Mouse (Mus musculus): ENCODE results near the gene Cdan1. TPM values are rescaled to one million over a fixed set of nuclear protein-coding genes. Genes with fewer than 3 reads are reported as not detected.
"Not testable (repeated sequence)": the region's sequence is repeated elsewhere in the genome, so short reads cannot be mapped to it uniquely, and the experiment has no call there.

Gene Cdan1
- polyA plus RNA-seq, 1 experiment from 2014 or later, result 3.6 TPM

GRCm38 (mm10) chr2:120710948-120711347 is 139.0 kb downstream of the Cdan1 start:
- WGBS (ENCODE audit: insufficient replicate concordance), result 43% methylated on average over 3 of the region's 3 CpGs
- DNase-seq, result no peak

GRCm38 (mm10) chr2:120710154-120710553 is 139.8 kb downstream of the Cdan1 start:
- DNase-seq (no peak), ATAC-seq (ENCODE audit: low read depth) (no peak)
- H3K4me2 ChIP-seq, result no peak overlapping the region
- H3K9ac ChIP-seq, result no peak overlapping the region
- 33% methylated on average over 3 of the region's 3 CpGs for WGBS (ENCODE audit: insufficient replicate concordance)
- no peaks in the 10 kb centered on the region for H3K27me3 ChIP-seq
- H3K4me3 ChIP-seq (replicated peaks), result no peak overlapping the region
- no peaks in the 10 kb centered on the region for H3K9me3 ChIP-seq (replicated peaks)
- H3K27ac ChIP-seq, result no peak overlapping the region
- peaks cover 33% of the 10 kb centered on the region for H3K36me3 ChIP-seq
- H3K4me1 ChIP-seq (replicated peaks), result peaks cover 12% of the 10 kb centered on the region

More at GRCm38 (mm10) chr2:120710948-120711347, 139.0 kb downstream of the Cdan1 start:
- H3K27ac ChIP-seq, result no peak overlapping the region
- ATAC-seq (ENCODE audit: low read depth), result peak; percentile 64
- no peaks in the 10 kb centered on the region for H3K9me3 ChIP-seq (replicated peaks)
- H3K27me3 ChIP-seq, result no peaks in the 10 kb centered on the region
- peaks cover 38% of the 10 kb centered on the region for H3K36me3 ChIP-seq
- H3K9ac ChIP-seq, result no peak overlapping the region
- H3K4me2 ChIP-seq, result no peak overlapping the region
- no peak overlapping the region for H3K4me3 ChIP-seq (replicated peaks)
- peaks cover 12% of the 10 kb centered on the region for H3K4me1 ChIP-seq (replicated peaks)

- no peak for DNase-seq
- H3K36me3 ChIP-seq, result peaks cover 2% of the 10 kb centered on the region
- no peak overlapping the region for H3K4me3 ChIP-seq (replicated peaks)
- peaks cover 12% of the 10 kb centered on the region for H3K4me1 ChIP-seq (replicated peaks)
- H3K4me2 ChIP-seq, result no peak overlapping the region
- no peak overlapping the region for H3K9ac ChIP-seq
- ATAC-seq (ENCODE audit: low read depth), result no peak
- H3K27me3 ChIP-seq, result no peaks in the 10 kb centered on the region
- no peaks in the 10 kb centered on the region for H3K9me3 ChIP-seq (replicated peaks)
- H3K27ac ChIP-seq, result no peak overlapping the region
These were observed 142.9 kb downstream of the Cdan1 start for GRCm38 (mm10) chr2:120707041-120707440.

- Histone ChIP-seq H3K4me3 (replicated peaks) (no peak overlapping the region), H3K9me3 (replicated peaks) (no peaks in the 10 kb centered on the region), H3K4me2 (no peak overlapping the region), H3K27ac (no peak overlapping the region), H3K27me3 (no peaks in the 10 kb centered on the region), H3K9ac (no peak overlapping the region), H3K4me1 (replicated peaks) (peaks cover 26% of the 10 kb centered on the region), H3K36me3 (no peaks in the 10 kb centered on the region)
- no peak for DNase-seq
- no peak for ATAC-seq (ENCODE audit: low read depth)
- WGBS (ENCODE audit: insufficient replicate concordance), result 29% methylated on average over 5 of the region's 5 CpGs
These were observed 147.3 kb downstream of the Cdan1 start for GRCm38 (mm10) chr2:120702675-120703074.

GRCm38 (mm10) chr2:120700379-120700885 is 149.5 kb downstream of the Cdan1 start:
- Histone ChIP-seq H3K4me2 (no peak overlapping the region), H3K27ac (no peak overlapping the region), H3K9ac (no peak overlapping the region), H3K4me3 (replicated peaks) (no peak overlapping the region), H3K27me3 (no peaks in the 10 kb centered on the region), H3K36me3 (no peaks in the 10 kb centered on the region), H3K9me3 (replicated peaks) (no peaks in the 10 kb centered on the region), H3K4me1 (replicated peaks) (peaks cover 36% of the 10 kb centered on the region)
- DNase-seq, result no peak
- 0 out of 2 replicates have a peak, but pooled peaks have one; percentile 30 for ATAC-seq (ENCODE audit: low read depth)
- 22% methylated on average over 3 of the region's 3 CpGs for WGBS (ENCODE audit: insufficient replicate concordance)

- Histone ChIP-seq H3K27me3 (no peaks in the 10 kb centered on the region), H3K27ac (peak overlapping the region; percentile 65), H3K9ac (peak overlapping the region; percentile 14; the same call in 1 of the 2 replicates), H3K4me2 (peak overlapping the region; percentile 36), H3K4me1 (replicated peaks) (peaks cover 41% of the 10 kb centered on the region), H3K36me3 (no peaks in the 10 kb centered on the region), H3K4me3 (replicated peaks) (no peak overlapping the region), H3K9me3 (replicated peaks) (no peaks in the 10 kb centered on the region)
- peak; percentile 35 for DNase-seq
- ATAC-seq (ENCODE audit: low read depth), result peak; percentile 93
- 23% methylated on average over 5 of the region's 5 CpGs for WGBS (ENCODE audit: insufficient replicate concordance)
These were observed 152.2 kb downstream of the Cdan1 start for GRCm38 (mm10) chr2:120697767-120698166.

GRCm38 (mm10) chr2:120681151-120681550 is 168.8 kb downstream of the Cdan1 start:
- H3K9ac ChIP-seq; H3K9me3 ChIP-seq (replicated peaks); DNase-seq; ATAC-seq (ENCODE audit: low read depth); H3K4me2 ChIP-seq; H3K36me3 ChIP-seq; H3K4me3 ChIP-seq (replicated peaks); H3K27me3 ChIP-seq; H3K4me1 ChIP-seq (replicated peaks); H3K27ac ChIP-seq: not testable (repeated sequence)
- WGBS (ENCODE audit: insufficient replicate concordance), result 68% methylated on average over 7 of the region's 7 CpGs

GRCm38 (mm10) chr2:120670253-120670652 is 179.7 kb downstream of the Cdan1 start:
- H3K36me3 ChIP-seq, result no peaks in the 10 kb centered on the region
- no peak overlapping the region for H3K4me2 ChIP-seq
- no peak overlapping the region for H3K9ac ChIP-seq
- H3K9me3 ChIP-seq (replicated peaks), result no peaks in the 10 kb centered on the region
- DNase-seq, result no peak
- 52% methylated on average over 2 of the region's 2 CpGs for WGBS (ENCODE audit: insufficient replicate concordance)
- H3K27ac ChIP-seq, result no peak overlapping the region
- no peak for ATAC-seq (ENCODE audit: low read depth)
- H3K4me3 ChIP-seq (replicated peaks), result no peak overlapping the region
- no peaks in the 10 kb centered on the region for H3K27me3 ChIP-seq
- no peaks in the 10 kb centered on the region for H3K4me1 ChIP-seq (replicated peaks)

- H3K36me3 ChIP-seq, result no peaks in the 10 kb centered on the region
- 0 out of 2 replicates have a peak, but pooled peaks cover 4% of the 10 kb centered on the region for H3K4me1 ChIP-seq (replicated peaks)
- H3K4me3 ChIP-seq (replicated peaks), result no peak overlapping the region
- 52% methylated on average over 2 of the region's 2 CpGs for WGBS (ENCODE audit: insufficient replicate concordance)
- H3K9ac ChIP-seq, result no peak overlapping the region
- no peak for DNase-seq
- no peak overlapping the region for H3K27ac ChIP-seq
- no peak for ATAC-seq (ENCODE audit: low read depth)
- no peaks in the 10 kb centered on the region; the same call in 1 of the 2 replicates for H3K27me3 ChIP-seq
- H3K4me2 ChIP-seq, result no peak overlapping the region
- no peaks in the 10 kb centered on the region for H3K9me3 ChIP-seq (replicated peaks)
These were observed 182.5 kb downstream of the Cdan1 start for GRCm38 (mm10) chr2:120667446-120667845.

Other genes with a start within 250 kb of the Cdan1 start
- 17.6 and 19.1 TPM in 2 replicates for gene Haus2, start 240.7 kb downstream of the Cdan1 start, polyA plus RNA-seq (2015; fragmentation: Nextera tagmentation; extraction: Ambion mirVana)
- 14.2 and 15.6 TPM in 2 replicates for gene Lrrc57, start 240.6 kb downstream of the Cdan1 start, polyA plus RNA-seq (2015; fragmentation: Nextera tagmentation; extraction: Ambion mirVana)
- 0.61 and 0.85 TPM in 2 replicates for gene Stard9, start 221.0 kb downstream of the Cdan1 start, polyA plus RNA-seq (2015; fragmentation: Nextera tagmentation; extraction: Ambion mirVana)
- 0.80 and 0.89 TPM in 2 replicates for gene Ttbk2, start 476 bp upstream of the Cdan1 start, polyA plus RNA-seq (2015; fragmentation: Nextera tagmentation; extraction: Ambion mirVana)
- 14.1 and 16.8 TPM in 2 replicates for gene Ubr1, start 120.6 kb upstream of the Cdan1 start, polyA plus RNA-seq (2015; fragmentation: Nextera tagmentation; extraction: Ambion mirVana)
- gene Tmem62, start 126.9 kb upstream of the Cdan1 start, polyA plus RNA-seq (2015; fragmentation: Nextera tagmentation; extraction: Ambion mirVana), result 1.9 and 2.3 TPM in 2 replicates
- gene Ccndbp1, start 158.3 kb upstream of the Cdan1 start, polyA plus RNA-seq (2015; fragmentation: Nextera tagmentation; extraction: Ambion mirVana), result 43.5 and 48.3 TPM in 2 replicates
- gene Epb42, start 186.9 kb upstream of the Cdan1 start, polyA plus RNA-seq (2015; fragmentation: Nextera tagmentation; extraction: Ambion mirVana), result 136 and 159 TPM in 2 replicates
- not detected in 2 replicates for gene Tgm5, start 235.7 kb upstream of the Cdan1 start, polyA plus RNA-seq (2015; fragmentation: Nextera tagmentation; extraction: Ambion mirVana)